Mouse (Mus musculus): ENCODE results near the gene Ghdc.
"Not testable (repeated sequence)": the region's sequence is repeated elsewhere in the genome, so short reads cannot be mapped to it uniquely, and the experiment has no call there.

DNA sequence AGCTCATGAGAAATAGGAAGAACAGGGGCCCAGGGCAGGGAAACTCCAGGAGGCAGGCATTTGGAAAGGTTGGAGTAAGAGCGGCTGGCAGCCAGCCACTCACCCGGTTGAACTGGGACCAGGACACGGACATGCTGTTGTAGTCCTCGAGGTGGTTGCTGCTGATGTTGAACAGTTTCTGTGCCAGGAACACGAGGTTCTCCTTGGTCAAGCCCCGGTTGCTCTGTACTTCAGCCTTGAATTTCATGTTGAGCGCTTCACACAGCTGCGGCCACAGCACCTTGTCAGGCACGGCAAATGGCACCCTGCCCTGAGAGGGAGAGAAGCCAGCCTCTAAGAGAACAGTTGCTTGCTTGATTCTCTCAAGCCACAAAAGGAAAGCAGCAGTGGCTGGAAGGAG, 19.9 kb upstream of the Ghdc start:
- TF ChIP-seq POLR2A (IDR thresholded peaks at IDR 0.05; ENCODE audit: extremely low read depth, insufficient read depth, low read length); CTCF (IDR thresholded peaks at IDR 0.05; ENCODE audit: low read depth, low read length): not testable (repeated sequence)

Data from liver, adult 2 months (tissue).